Mouse (Mus musculus) cerebellum, adult 2 months (tissue): ENCODE measurements at regions not wholly inside any gene's neighbourhood (a gene's known extent, or its start where the extent isn't known, plus 50 kb on each side); places are given as distances from the start of the nearest gene placed in this dataset.

ENCODE experiments used
- CTCF ChIP-seq: fragments of 200-500 bp; IDR thresholded peaks from 2 replicates; pipeline ENCODE4 v1.5.1; 2011; ENCODE audit warnings: low read depth, mild to moderate bottlenecking, control low read depth, low read length, moderate library complexity, borderline replicate concordance; ENCODE audit not compliant: insufficient read depth
- POLR2A ChIP-seq: fragments of 200-500 bp; IDR thresholded peaks from 2 replicates; pipeline ENCODE4 v1.6.1; 2011; ENCODE audit warnings: low read length, control low read depth, borderline replicate concordance; ENCODE audit not compliant: insufficient read depth

GRCm38 (mm10) chr13:15806925-15807324 is 204.7 kb upstream of the Inhba start:
- TF ChIP-seq CTCF (no peak), POLR2A (no peak)
